Comparison of ENCODE assay signal across 8 mouse cellular contexts in the genomic region with DNA sequence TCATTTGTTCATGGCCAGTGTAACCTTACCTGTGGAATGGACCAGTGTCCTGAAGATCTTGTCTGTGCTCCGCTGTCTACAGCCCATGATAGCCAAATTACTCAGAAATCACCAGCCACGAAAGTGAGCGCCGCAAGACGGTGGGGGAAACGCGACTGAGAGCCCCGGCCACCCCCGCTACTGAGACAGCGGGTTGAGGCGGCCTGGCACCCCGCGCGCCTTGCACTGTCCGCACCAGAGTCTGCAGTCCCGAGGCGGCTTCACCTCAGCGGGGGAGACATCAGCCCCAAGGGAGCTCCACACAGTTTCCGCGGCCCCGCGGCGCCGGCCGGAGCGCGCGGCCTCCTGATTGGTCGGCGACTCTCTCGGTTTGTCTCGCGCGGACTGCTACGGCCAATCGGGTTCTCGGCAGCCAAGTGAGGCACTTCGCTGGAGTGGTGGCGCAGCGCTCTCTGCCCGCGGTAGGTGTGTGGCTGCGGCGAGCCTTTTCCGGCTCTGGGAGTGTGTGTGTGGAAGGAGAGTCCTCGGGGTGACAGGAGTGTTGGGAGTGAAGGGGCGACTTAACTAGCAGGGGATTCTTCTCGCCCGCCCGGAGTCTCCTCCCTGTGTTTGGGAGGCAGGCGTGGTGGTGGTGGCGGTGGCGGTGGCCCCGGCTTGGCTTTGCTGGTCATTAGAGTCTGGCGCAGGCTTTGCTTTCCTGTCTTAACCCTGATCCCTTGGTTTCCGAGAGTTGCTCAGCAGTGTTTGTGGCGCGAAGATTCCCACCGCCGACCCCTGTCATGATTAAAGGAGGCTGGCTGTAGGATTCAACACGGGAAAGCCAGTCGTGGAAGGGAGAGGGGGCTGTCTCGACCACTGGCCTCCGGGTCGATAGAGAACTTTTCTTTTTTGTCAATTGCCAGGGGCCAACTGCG. TPM values are rescaled to one million over a fixed set of nuclear protein-coding genes. Genes with fewer than 3 reads are reported as not detected.
DNase-seq lines count a peak whose midpoint lies in the region; ATAC-seq and TF ChIP-seq lines count a peak whose summit lies in the region.

Gene Setdb2 (minus strand): TSS at position 327 of the 914 bp plus-strand sequence.
Gene Cab39l (plus strand): TSS at position 415 of the 914 bp plus-strand sequence.

- under 1% methylated on average over 66 of the region's 66 CpGs for WGBS in heart, embryonic 15.5 days
- under 1% methylated on average over 66 of the region's 66 CpGs for WGBS in liver, embryonic 14.5 days (ENCODE audit: insufficient replicate concordance)
- under 1% methylated on average over 66 of the region's 66 CpGs for WGBS in neural tube, embryonic 11.5 days
- WGBS in stomach, postnatal 0 days, result under 1% methylated on average over 66 of the region's 66 CpGs

- H3K9ac ChIP-seq in heart, embryonic 15.5 days, result peak within 1 kb of the TSS; percentile 73
- peak within 1 kb of the TSS; percentile 95 for H3K9ac ChIP-seq in liver, embryonic 14.5 days (replicated peaks)
- H3K9ac ChIP-seq in neural tube, embryonic 11.5 days (ENCODE audit: low read length), result peak within 1 kb of the TSS; percentile 70
- peak within 1 kb of the TSS; percentile 85 for H3K9ac ChIP-seq in stomach, postnatal 0 days (ENCODE audit: low read length)

- peak; percentile 57 for TF ChIP-seq CTCF in liver, embryonic 14.5 days (IDR thresholded peaks at IDR 0.05; ENCODE audit: low read depth)
- peak; percentile 63 for TF ChIP-seq CTCF in stomach, postnatal 0 days (IDR thresholded peaks at IDR 0.05; ENCODE audit: low read depth)

- peaks cover 7% of the 10 kb centered on the region for H3K4me1 ChIP-seq in heart, embryonic 15.5 days (replicated peaks)
- H3K4me1 ChIP-seq in liver, embryonic 14.5 days (replicated peaks; ENCODE audit: control insufficient read depth in 2 of 2, insufficient read depth in 2 of 2, low read length in 1 of 2), result peaks cover 4 to 7% of the 10 kb centered on the region in 2 experiments
- H3K4me1 ChIP-seq in neural tube, embryonic 11.5 days (ENCODE audit: control insufficient read depth, insufficient read depth, low read length), result peaks cover 2% of the 10 kb centered on the region; the same call in 1 of the 2 replicates
- peaks cover 3% of the 10 kb centered on the region for H3K4me1 ChIP-seq in stomach, postnatal 0 days (replicated peaks; ENCODE audit: control insufficient read depth, insufficient read depth)

- peak; percentile 92 for DNase-seq in c-Kit-negative CD71-positive TER-119-positive erythroid progenitor cells, embryonic 14.5 days (ENCODE audit: low read depth, low spot score)
- DNase-seq in fibroblast of lung, adult 2 months (ENCODE audit: low read depth), result peak; percentile 79
- peak; percentile 95 to 98 for DNase-seq in kidney, postnatal 25 days
- peak; percentile 90 to 93 (median 90) for DNase-seq in liver, embryonic 14.5 days (ENCODE audit: low read depth in 3 of 3, low spot score in 3 of 3)
- DNase-seq in neural tube, embryonic 11.5 days (ENCODE audit: low spot score), result peak; percentile 92
- DNase-seq in stomach, postnatal 0 days (ENCODE audit: low spot score), result peak; percentile 96

- H3K4me2 ChIP-seq in heart, embryonic 15.5 days, result peak within 1 kb of the TSS; percentile 80
- peak within 1 kb of the TSS; percentile 85 for H3K4me2 ChIP-seq in liver, embryonic 14.5 days (ENCODE audit: low read depth)
- H3K4me2 ChIP-seq in neural tube, embryonic 11.5 days (ENCODE audit: low read depth), result peak within 1 kb of the TSS; percentile 54
- peak within 1 kb of the TSS; percentile 94 for H3K4me2 ChIP-seq in stomach, postnatal 0 days (replicated peaks; ENCODE audit: low read depth)

- H3K9me3 ChIP-seq in heart, embryonic 15.5 days (replicated peaks), result no peaks in the 10 kb centered on the region
- no peaks in the 10 kb centered on the region for H3K9me3 ChIP-seq in liver, embryonic 14.5 days (ENCODE audit: control insufficient read depth, low read length)
- H3K9me3 ChIP-seq in neural tube, embryonic 11.5 days (ENCODE audit: control insufficient read depth, low read length), result no peaks in the 10 kb centered on the region
- H3K9me3 ChIP-seq in stomach, postnatal 0 days (ENCODE audit: control insufficient read depth, low read length), result no peaks in the 10 kb centered on the region

- no peaks in the 10 kb centered on the region for H3K36me3 ChIP-seq in heart, embryonic 15.5 days
- H3K36me3 ChIP-seq in liver, embryonic 14.5 days (replicated peaks; ENCODE audit: control insufficient read depth, insufficient read depth, low read depth), result peaks cover 3% of the 10 kb centered on the region
- H3K36me3 ChIP-seq in neural tube, embryonic 11.5 days (ENCODE audit: control insufficient read depth, insufficient read depth, low read length), result no peaks in the 10 kb centered on the region
- no peaks in the 10 kb centered on the region for H3K36me3 ChIP-seq in stomach, postnatal 0 days (ENCODE audit: control insufficient read depth, insufficient read depth, low read length)

- peak within 1 kb of the TSS; percentile 90 for H3K27ac ChIP-seq in heart, embryonic 15.5 days
- peak within 1 kb of the TSS; percentile 82 for H3K27ac ChIP-seq in liver, embryonic 14.5 days
- peak within 1 kb of the TSS; percentile 65 for H3K27ac ChIP-seq in neural tube, embryonic 11.5 days (ENCODE audit: low read depth, low read length)
- H3K27ac ChIP-seq in stomach, postnatal 0 days (replicated peaks), result peak within 1 kb of the TSS; percentile 92

- H3K27me3 ChIP-seq in heart, embryonic 15.5 days, result no peaks in the 10 kb centered on the region
- no peaks in the 10 kb centered on the region for H3K27me3 ChIP-seq in liver, embryonic 14.5 days (ENCODE audit: control insufficient read depth, insufficient read depth, low read length)
- H3K27me3 ChIP-seq in neural tube, embryonic 11.5 days (ENCODE audit: control insufficient read depth, insufficient read depth, low read length), result no peaks in the 10 kb centered on the region
- no peaks in the 10 kb centered on the region for H3K27me3 ChIP-seq in stomach, postnatal 0 days (ENCODE audit: control insufficient read depth, insufficient read depth, low read length)

- ATAC-seq in CD4-positive, CD25-positive, alpha-beta regulatory T cell, adult 4 months, result peak; percentile 96
- ATAC-seq in heart, embryonic 15.5 days (replicated peaks; ENCODE audit: insufficient number of reproducible peaks, insufficient read depth, low FRiP score, low read depth), result peak; percentile 100
- ATAC-seq in liver, embryonic 14.5 days (ENCODE audit: insufficient read depth), result peak; percentile 98
- peak; percentile 99 for ATAC-seq in neural tube, embryonic 11.5 days (ENCODE audit: insufficient read depth, low FRiP score, low TSS enrichment)
- peak; percentile 100 for ATAC-seq in stomach, postnatal 0 days (ENCODE audit: low FRiP score, low TSS enrichment)

- TF ChIP-seq EP300 in liver, embryonic 14.5 days (IDR thresholded peaks at IDR 0.05; ENCODE audit: low read depth), result no peak
- peak; percentile 5 for TF ChIP-seq EP300 in stomach, postnatal 0 days (optimal IDR thresholded peaks at IDR 0.05)

- H3K4me3 ChIP-seq in heart, embryonic 15.5 days, result peak within 1 kb of the TSS; percentile 71
- H3K4me3 ChIP-seq in liver, embryonic 14.5 days (ENCODE audit: insufficient read depth in 1 of 2, low read depth in 2 of 2, low read length in 2 of 2), result peak within 1 kb of the TSS; percentile 92 to 96
- H3K4me3 ChIP-seq in neural tube, embryonic 11.5 days (ENCODE audit: low read depth, low read length), result peak within 1 kb of the TSS; percentile 65
- H3K4me3 ChIP-seq in stomach, postnatal 0 days (ENCODE audit: low read depth, low read length), result peak within 1 kb of the TSS; percentile 79

RNA-seq across cellular contexts. Expression of gene Setdb2, which starts in this region (rescaled TPM):
- polyA plus RNA-seq in CD4-positive, CD25-positive, alpha-beta regulatory T cell, adult 4 months (2017; shearing (Covaris generic)), result 10 to 100 TPM; 16.0 to 18.5 TPM
- 4.5 and 7.7 TPM in 2 replicates for polyA plus RNA-seq in heart, embryonic 15.5 days (2015; fragmentation: Nextera tagmentation; extraction: Ambion mirVana)
- 4.0 and 5.2 TPM in 2 replicates for polyA plus RNA-seq in liver, embryonic 14.5 days (2012; rRNA removed)
- polyA plus RNA-seq in liver, embryonic 14.5 days (2014; fragmentation: Nextera tagmentation; extraction: Ambion mirVana), result 6.9 and 8.4 TPM in 2 replicates
- polyA plus RNA-seq in neural tube, embryonic 11.5 days (2014; fragmentation: Nextera tagmentation; extraction: Ambion mirVana), result 10.3 and 12.9 TPM in 2 replicates
- 4.6 and 6.0 TPM in 2 replicates for polyA plus RNA-seq in stomach, postnatal 0 days (2015; fragmentation: Nextera tagmentation; extraction: Ambion mirVana)

RNA-seq across cellular contexts. Expression of gene Cab39l, which starts in this region (rescaled TPM):
- polyA plus RNA-seq in CD4-positive, CD25-positive, alpha-beta regulatory T cell, adult 4 months (2017; shearing (Covaris generic)), result 10 to 100 TPM; 72.0 to 72.4 TPM
- polyA plus RNA-seq in heart, embryonic 15.5 days (2015; fragmentation: Nextera tagmentation; extraction: Ambion mirVana), result 23.0 and 23.1 TPM in 2 replicates
- polyA plus RNA-seq in liver, embryonic 14.5 days (2012; rRNA removed), result 4.9 and 8.4 TPM in 2 replicates
- 29.8 and 30.0 TPM in 2 replicates for polyA plus RNA-seq in liver, embryonic 14.5 days (2014; fragmentation: Nextera tagmentation; extraction: Ambion mirVana)
- polyA plus RNA-seq in neural tube, embryonic 11.5 days (2014; fragmentation: Nextera tagmentation; extraction: Ambion mirVana), result 38.5 and 41.5 TPM in 2 replicates
- polyA plus RNA-seq in stomach, postnatal 0 days (2015; fragmentation: Nextera tagmentation; extraction: Ambion mirVana), result 28.0 and 30.7 TPM in 2 replicates

Comparison
In these comparisons a context has a peak if more than half of its experiments do, and no peak if none do; other contexts are left out.
1. Peak in every context shown above with its lines: DNase-seq, ATAC-seq, H3K4me3 ChIP-seq and H3K27ac ChIP-seq.